Mouse (Mus musculus) MEL (cell line): ENCODE data around the gene Ccser1. TPM values are rescaled to one million over a fixed set of nuclear protein-coding genes. Genes with fewer than 3 reads are reported as not detected.

ENCODE experiments used
- DNase-seq: peaks from one replicate; pipeline ENCODE4 v3.0.0; 2011; ENCODE audit warnings: low read depth, low spot score
- H3K27ac ChIP-seq: 2 replicates; pipeline ENCODE4 v1.5.1; 2012; ENCODE audit warnings: low read depth, mild to moderate bottlenecking, control low read depth, low read length, moderate library complexity; ENCODE audit not compliant: control insufficient read depth
- H3K27me3 ChIP-seq, 2 experiments: fragments of 150-350 bp in 1 of 2; sonication (generic) in 1 of 2; 2 replicates each; pipeline ENCODE4 v1.6.1; 2012; ENCODE audit warnings: low read length in 2 of 2, mild to moderate bottlenecking in 2 of 2, improper control_type of control experiment in 1 of 2, moderate library complexity in 1 of 2; ENCODE audit not compliant: insufficient read depth in 2 of 2, control insufficient read depth in 1 of 2
- H3K36me3 ChIP-seq, 2 experiments: 2 replicates each; pipeline ENCODE4 v1.6.1; 2012 to 2014; ENCODE audit warnings: low read length in 2 of 2, improper control_type of control experiment in 1 of 2, inconsistent platforms in 1 of 2, mild to moderate bottlenecking in 1 of 2; ENCODE audit not compliant: insufficient read depth in 2 of 2, control insufficient read depth in 1 of 2
- H3K4me1 ChIP-seq, 2 experiments: fragments of 150-350 bp in 1 of 2; sonication (generic) in 1 of 2; 2 replicates each; pipeline ENCODE4 v1.6.1; 2012; ENCODE audit warnings: low read length in 2 of 2, improper control_type of control experiment in 1 of 2, mild to moderate bottlenecking in 1 of 2; ENCODE audit not compliant: insufficient read depth in 2 of 2, control insufficient read depth in 1 of 2
- H3K4me3 ChIP-seq, 2 experiments: fragments of 150-350 bp in 1 of 2; sonication (generic) in 1 of 2; 2 replicates each; pipeline ENCODE4 v1.5.1; 2012; ENCODE audit warnings: low read depth in 2 of 2, low read length in 2 of 2, mild to moderate bottlenecking in 2 of 2, moderate library complexity in 2 of 2, control low read depth in 1 of 2, improper control_type of control experiment in 1 of 2; ENCODE audit not compliant: control insufficient read depth in 1 of 2, insufficient read depth in 1 of 2
- H3K79me2 ChIP-seq: 2 replicates; pipeline ENCODE4 v1.6.1; 2012; ENCODE audit warnings: mild to moderate bottlenecking, low read length, moderate library complexity; ENCODE audit not compliant: control insufficient read depth, poor library complexity, insufficient read depth
- H3K9ac ChIP-seq: 2 replicates; pipeline ENCODE4 v1.6.1; 2012; ENCODE audit warnings: low read depth, mild to moderate bottlenecking, control low read depth, low read length, moderate library complexity; ENCODE audit not compliant: control insufficient read depth, poor library complexity, severe bottlenecking
- H3K9me3 ChIP-seq: fragments of 150-350 bp; sonication (generic); replicated peaks from 2 replicates; pipeline ENCODE4 v1.6.1; 2012; ENCODE audit warnings: mild to moderate bottlenecking, low read length, improper control_type of control experiment, moderate library complexity; ENCODE audit not compliant: insufficient read depth
- CHD2 ChIP-seq: IDR thresholded peaks from 2 replicates; pipeline ENCODE4 v1.6.1; 2011; ENCODE audit warnings: low read length, improper control_type of control experiment
- CTCF ChIP-seq, 3 experiments: IDR thresholded peaks in 2 of 3; conservative IDR thresholded peaks in 1 of 3; 2 replicates each; pipeline ENCODE4 v1.5.1; 2011 to 2012; ENCODE audit warnings: low read length in 3 of 3, low read depth in 2 of 3, mild to moderate bottlenecking in 2 of 3, improper control_type of control experiment in 1 of 3, inconsistent platforms in 1 of 3, mixed read lengths in 1 of 3, moderate library complexity in 1 of 3; ENCODE audit not compliant: control insufficient read depth in 1 of 3, insufficient read depth in 1 of 3, poor library complexity in 1 of 3, severe bottlenecking in 1 of 3
- ETS1 ChIP-seq: IDR thresholded peaks from 2 replicates; pipeline ENCODE4 v1.6.1; 2012; ENCODE audit warnings: low read depth, mild to moderate bottlenecking, inconsistent platforms, low read length, improper control_type of control experiment, moderate library complexity
- HCFC1 ChIP-seq: IDR thresholded peaks from 2 replicates; pipeline ENCODE4 v1.6.1; 2012; ENCODE audit warnings: low read depth, mild to moderate bottlenecking, inconsistent platforms, low read length, improper control_type of control experiment, moderate library complexity
- JUND ChIP-seq: IDR thresholded peaks from 2 replicates; pipeline ENCODE4 v1.6.1; 2011; ENCODE audit warnings: low read depth, mild to moderate bottlenecking, improper control_type of control experiment, low read length
- KAT2A ChIP-seq: conservative IDR thresholded peaks from 2 replicates; pipeline ENCODE4 v1.6.1; 2012; ENCODE audit warnings: low read depth, low read length, improper control_type of control experiment, inconsistent platforms
- MAX ChIP-seq: IDR thresholded peaks from 2 replicates; pipeline ENCODE4 v1.6.1; 2011; ENCODE audit warnings: low read length, improper control_type of control experiment
- MAZ ChIP-seq: IDR thresholded peaks from 2 replicates; pipeline ENCODE4 v1.6.1; 2012; ENCODE audit warnings: low read depth, mild to moderate bottlenecking, inconsistent platforms, low read length, improper control_type of control experiment
- MEF2A ChIP-seq: IDR thresholded peaks from 2 replicates; pipeline ENCODE4 v1.6.1; 2014; ENCODE audit warnings: low read depth, mild to moderate bottlenecking, inconsistent platforms, low read length, improper control_type of control experiment; ENCODE audit not compliant: poor library complexity, insufficient replicate concordance, severe bottlenecking; ENCODE audit errors: extremely low read depth
- NELFE ChIP-seq: IDR thresholded peaks from 2 replicates; pipeline ENCODE4 v1.6.1; 2011; ENCODE audit warnings: low read depth, low read length, improper control_type of control experiment
- NRF1 ChIP-seq: IDR thresholded peaks from 2 replicates; pipeline ENCODE4 v1.6.1; 2014; ENCODE audit warnings: low read depth, mild to moderate bottlenecking, inconsistent platforms, low read length, improper control_type of control experiment, moderate library complexity; ENCODE audit not compliant: poor library complexity, insufficient read depth, severe bottlenecking
- RCOR1 ChIP-seq: IDR thresholded peaks from 2 replicates; pipeline ENCODE4 v1.6.1; 2012; ENCODE audit warnings: low read depth, mild to moderate bottlenecking, inconsistent platforms, low read length, improper control_type of control experiment
- TAL1 ChIP-seq: IDR thresholded peaks from 2 replicates; pipeline ENCODE4 v1.6.1; 2012; ENCODE audit warnings: mild to moderate bottlenecking, inconsistent platforms, low read length, moderate library complexity, mixed read lengths
- TBP ChIP-seq: IDR thresholded peaks from 2 replicates; pipeline ENCODE4 v1.8.0; 2011; ENCODE audit warnings: low read depth, low read length, improper control_type of control experiment
- TCF12 ChIP-seq: IDR thresholded peaks from 2 replicates; pipeline ENCODE4 v1.6.1; 2014; ENCODE audit warnings: low read depth, mild to moderate bottlenecking, inconsistent platforms, low read length, improper control_type of control experiment, moderate library complexity
- UBTF ChIP-seq: IDR thresholded peaks from 2 replicates; pipeline ENCODE4 v1.6.1; 2012; ENCODE audit warnings: low read depth, mild to moderate bottlenecking, inconsistent platforms, low read length, improper control_type of control experiment, moderate library complexity, borderline replicate concordance; ENCODE audit not compliant: insufficient read depth
- USF1 ChIP-seq: IDR thresholded peaks from 2 replicates; pipeline ENCODE4 v1.6.1; 2014; ENCODE audit warnings: low read depth, mild to moderate bottlenecking, inconsistent platforms, low read length, improper control_type of control experiment, moderate library complexity
- ZNF384 ChIP-seq: IDR thresholded peaks from 2 replicates; pipeline ENCODE4 v1.6.1; 2012; ENCODE audit warnings: low read depth, mild to moderate bottlenecking, inconsistent platforms, low read length, improper control_type of control experiment
- polyA plus RNA-seq, 2 experiments: library from polyadenylated mRNA; stranded (reverse) in 1 of 2; unstranded in 1 of 2; fragments of >175 nt in 1 of 2; fragments of >200 nt in 1 of 2; gene quantifications; 2 replicates each; pipeline versions ENCODE4 v1.2.1 to v1.2.4; 2012; ENCODE audit warnings: low replicate concordance in 2 of 2, low read depth in 1 of 2; ENCODE audit not compliant: insufficient read length in 2 of 2, insufficient read depth in 1 of 2, missing spikeins in 1 of 2
- total RNA-seq: library from RNA; depleted of rRNA; stranded (reverse); fragments of 300-350 nt; gene quantifications from 2 replicates; pipeline ENCODE4 v1.2.3, GENCODE M21; 2012

Ccser1 gene
- total and polyA plus RNA-seq, 3 experiments, result not detected

GRCm38 (mm10) chr6:61953703-61954102, 773.6 kb downstream of the Ccser1 start:
- H3K36me3 ChIP-seq, result no peaks in the 10 kb centered on the region
- no peaks in the 10 kb centered on the region for H3K9me3 ChIP-seq
- no peaks in the 10 kb centered on the region for H3K79me2 ChIP-seq
- no peak overlapping the region for H3K9ac ChIP-seq
- no peaks in the 10 kb centered on the region for H3K27me3 ChIP-seq
- no peaks in the 10 kb centered on the region for H3K4me1 ChIP-seq
- no peak overlapping the region for H3K4me3 ChIP-seq
- TF ChIP-seq CTCF (IDR thresholded peaks at IDR 0.05 in 2 of 3, conservative IDR thresholded peaks at IDR 0.05 in 1 of 3; ENCODE audit: control insufficient read depth in 1 of 3, insufficient read depth in 1 of 3, low read depth in 2 of 3, low read length in 3 of 3, poor library complexity in 1 of 3, severe bottlenecking in 1 of 3), result no peak
- no peak for TF ChIP-seq UBTF
- TF ChIP-seq, all 39 proteins: peak for 0
- no peak for DNase-seq
- H3K27ac ChIP-seq, result no peak overlapping the region

DNA sequence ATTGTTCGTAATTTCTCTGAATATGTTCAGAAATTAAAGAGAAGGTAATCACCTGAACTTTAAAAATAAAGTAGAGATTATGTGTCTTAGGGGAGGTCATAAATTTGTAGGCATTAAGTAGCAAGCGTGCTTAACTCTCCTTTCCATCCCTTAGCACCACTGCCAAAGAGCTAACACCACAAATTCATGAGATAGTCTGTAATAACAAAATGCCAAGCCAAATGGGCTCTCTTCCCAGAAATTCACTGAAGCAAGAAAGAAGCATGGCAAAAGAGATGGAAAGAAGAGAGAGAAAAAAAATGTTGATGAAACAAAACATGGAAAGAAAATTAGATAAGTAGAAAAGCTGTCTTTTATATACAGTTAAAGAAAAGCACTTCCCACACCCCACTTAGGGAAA, 796.8 kb downstream of the Ccser1 start:
- H3K9me3 ChIP-seq, result no peaks in the 10 kb centered on the region
- H3K79me2 ChIP-seq, result no peaks in the 10 kb centered on the region
- DNase-seq, result no peak
- H3K36me3 ChIP-seq, result no peaks in the 10 kb centered on the region
- TF ChIP-seq ZNF384, result no peak
- TF ChIP-seq TCF12, result no peak
- TF ChIP-seq TBP, result no peak
- no peak for TF ChIP-seq MAX
- TF ChIP-seq ETS1, result no peak
- no peak for TF ChIP-seq CHD2
- no peak for TF ChIP-seq USF1
- no peak for TF ChIP-seq TAL1
- no peak for TF ChIP-seq HCFC1
- TF ChIP-seq KAT2A, result no peak
- no peak for TF ChIP-seq MAZ
- no peak for TF ChIP-seq NELFE
- TF ChIP-seq JUND, result no peak
- TF ChIP-seq RCOR1, result no peak
- no peak for TF ChIP-seq NRF1
- no peak for TF ChIP-seq UBTF
- TF ChIP-seq MEF2A, result no peak
- H3K4me1 ChIP-seq, result no peaks in the 10 kb centered on the region
- no peak overlapping the region for H3K9ac ChIP-seq
- no peak overlapping the region for H3K27ac ChIP-seq
- no peak overlapping the region for H3K4me3 ChIP-seq
- H3K27me3 ChIP-seq, result no peaks in the 10 kb centered on the region
